Mouse (Mus musculus) forebrain, embryonic 16.5 days (tissue): ENCODE measurements around the gene Armc10. TPM values are rescaled to one million over a fixed set of nuclear protein-coding genes. Genes with fewer than 3 reads are reported as not detected.
"Not testable (repeated sequence)": the region's sequence is repeated elsewhere in the genome, so short reads cannot be mapped to it uniquely, and the experiment has no call there.

Experiments
- ATAC-seq: fragments of 200-750 bp; cut with Nextera tagmentation; 2 replicates; pipeline ENCODE4 v1.8.0; 2017; ENCODE audit warnings: mild to moderate bottlenecking, moderate library complexity
- H3K27ac ChIP-seq: fragments of 300-500 bp; sonication (generic); 2 replicates; pipeline ENCODE4 v1.5.1; 2014; ENCODE audit warnings: low read length, control low read depth
- H3K27me3 ChIP-seq: fragments of 300-500 bp; sonication (generic); replicated peaks from 2 replicates; pipeline ENCODE4 v1.6.1; 2014; ENCODE audit warnings: low read length; ENCODE audit not compliant: control insufficient read depth, insufficient read depth
- H3K36me3 ChIP-seq: fragments of 300-500 bp; sonication (generic); 2 replicates; pipeline ENCODE4 v1.6.1; 2014; ENCODE audit not compliant: control insufficient read depth, insufficient read depth
- H3K4me1 ChIP-seq: fragments of 300-500 bp; sonication (generic); replicated peaks from 2 replicates; pipeline ENCODE4 v1.6.1; 2014; ENCODE audit warnings: low read length; ENCODE audit not compliant: control insufficient read depth, insufficient read depth
- H3K4me2 ChIP-seq: fragments of 300-500 bp; sonication (generic); 2 replicates; pipeline ENCODE4 v1.6.1; 2014; ENCODE audit warnings: mild to moderate bottlenecking, low read length, control low read depth
- H3K4me3 ChIP-seq: fragments of 300-500 bp; sonication (generic); replicated peaks from 2 replicates; pipeline ENCODE4 v1.5.1; 2014; ENCODE audit warnings: mild to moderate bottlenecking, low read length, control low read depth
- H3K9ac ChIP-seq: fragments of 300-500 bp; sonication (generic); replicated peaks from 2 replicates; pipeline ENCODE4 v1.6.1; 2014; ENCODE audit warnings: low read depth, low read length, control low read depth
- H3K9me3 ChIP-seq: fragments of 300-500 bp; sonication (generic); 2 replicates; pipeline ENCODE4 v1.6.1; 2016; ENCODE audit warnings: low read length; ENCODE audit not compliant: control insufficient read depth
- WGBS: fragments of 180-500 bp; shearing (Covaris S2); extraction: QIAGEN DNeasy Blood & Tissue Kit; methylation state at CpG from one replicate; pipeline ENCODE4 v1.1.7; 2014; 5-methylcytosine and 5-hydroxymethylcytosine counted together
- polyA plus RNA-seq: library from polyadenylated mRNA; unstranded; fragments of >200 nt; fragmentation: Nextera tagmentation; extraction: Ambion mirVana; gene quantifications from 2 replicates; pipeline ENCODE4 v1.2.1, GENCODE M21; 2015

The Armc10 gene
- polyA plus RNA-seq, 1 experiment from 2014 or later: 87.6 TPM

GRCm38 (mm10) chr5:21699555-21699954 lies 53.9 kb downstream of the Armc10 start:
- not testable (repeated sequence) for H3K36me3 ChIP-seq, H3K27ac ChIP-seq, H3K9ac ChIP-seq, H3K4me1 ChIP-seq, H3K4me3 ChIP-seq, H3K27me3 ChIP-seq, H3K4me2 ChIP-seq, ATAC-seq, H3K9me3 ChIP-seq
- 80% methylated on average over 3 of the region's 3 CpGs for WGBS

- no peaks in the 10 kb centered on the region for H3K9me3 ChIP-seq
- peak overlapping the region; percentile 68 for H3K4me2 ChIP-seq
- peak overlapping the region; percentile 52; the same call in 1 of the 2 replicates for H3K9ac ChIP-seq
- peaks cover 3% of the 10 kb centered on the region for H3K4me1 ChIP-seq
- H3K36me3 ChIP-seq: no peaks in the 10 kb centered on the region
- ATAC-seq: no peak
- H3K27me3 ChIP-seq: no peaks in the 10 kb centered on the region
- no peak overlapping the region for H3K27ac ChIP-seq
- peak overlapping the region; percentile 66 for H3K4me3 ChIP-seq
- WGBS: 6% methylated on average over 10 of the region's 10 CpGs
These were observed 54.7 kb downstream of the Armc10 start for GRCm38 (mm10) chr5:21700272-21700821.

- Histone ChIP-seq H3K4me3 (peak overlapping the region; percentile 66), H3K9me3 (no peaks in the 10 kb centered on the region), H3K9ac (peak overlapping the region; percentile 52), H3K27ac (peak overlapping the region; percentile 95), H3K27me3 (no peaks in the 10 kb centered on the region), H3K36me3 (no peaks in the 10 kb centered on the region), H3K4me1 (peaks cover 3% of the 10 kb centered on the region), H3K4me2 (peak overlapping the region; percentile 68)
- under 1% methylated on average over 22 of the region's 22 CpGs for WGBS
- peak; percentile 74; the same call in 1 of the 2 replicates for ATAC-seq
These were observed 55.3 kb downstream of the Armc10 start for GRCm38 (mm10) chr5:21700934-21701333.

- peak within 1 kb of the TSS; percentile 95 for H3K27ac ChIP-seq
- no peaks in the 10 kb centered on the region for H3K27me3 ChIP-seq
- peaks cover 3% of the 10 kb centered on the region for H3K4me1 ChIP-seq
- peak within 1 kb of the TSS; percentile 69 for H3K4me2 ChIP-seq
- peak within 1 kb of the TSS; percentile 66 for H3K4me3 ChIP-seq
- H3K36me3 ChIP-seq: no peaks in the 10 kb centered on the region
- WGBS: under 1% methylated on average over 56 of the region's 59 CpGs
- H3K9me3 ChIP-seq: no peaks in the 10 kb centered on the region
- ATAC-seq: peak; percentile 99
- H3K9ac ChIP-seq: peak within 1 kb of the TSS; percentile 81
These were observed 55.9 kb downstream of the Armc10 start, which contains the start of gene Napepld for GRCm38 (mm10) chr5:21701351-21702008. Gene Napepld, minus strand, starts transcription at chr5:21701396.

DNA sequence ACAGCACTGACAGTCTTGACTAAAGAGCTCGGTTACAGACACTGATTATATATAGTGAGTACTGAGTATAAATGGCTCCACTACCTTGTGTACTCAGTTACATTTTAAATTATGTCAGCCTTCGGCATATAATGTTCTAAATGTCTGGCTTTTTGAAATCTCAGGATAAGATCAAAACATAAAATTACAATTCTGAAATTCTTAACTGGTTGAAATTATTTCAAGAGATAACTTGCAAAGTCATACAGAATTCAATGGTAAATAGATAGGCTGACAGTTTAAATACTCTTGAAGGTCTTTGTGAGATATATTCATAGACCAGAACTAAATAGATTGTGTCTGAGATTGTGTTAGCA lies 56.4 kb downstream of the Armc10 start:
- H3K9ac ChIP-seq: peak overlapping the region; percentile 81
- no peak for ATAC-seq
- no peaks in the 10 kb centered on the region for H3K27me3 ChIP-seq
- H3K4me3 ChIP-seq: peak overlapping the region; percentile 66
- no peaks in the 10 kb centered on the region for H3K36me3 ChIP-seq
- no peaks in the 10 kb centered on the region for H3K9me3 ChIP-seq
- 50% methylated on average over 2 of the region's 2 CpGs for WGBS
- H3K4me1 ChIP-seq: peaks cover 3% of the 10 kb centered on the region
- peak overlapping the region; percentile 95 for H3K27ac ChIP-seq
- peak overlapping the region; percentile 69 for H3K4me2 ChIP-seq

DNA sequence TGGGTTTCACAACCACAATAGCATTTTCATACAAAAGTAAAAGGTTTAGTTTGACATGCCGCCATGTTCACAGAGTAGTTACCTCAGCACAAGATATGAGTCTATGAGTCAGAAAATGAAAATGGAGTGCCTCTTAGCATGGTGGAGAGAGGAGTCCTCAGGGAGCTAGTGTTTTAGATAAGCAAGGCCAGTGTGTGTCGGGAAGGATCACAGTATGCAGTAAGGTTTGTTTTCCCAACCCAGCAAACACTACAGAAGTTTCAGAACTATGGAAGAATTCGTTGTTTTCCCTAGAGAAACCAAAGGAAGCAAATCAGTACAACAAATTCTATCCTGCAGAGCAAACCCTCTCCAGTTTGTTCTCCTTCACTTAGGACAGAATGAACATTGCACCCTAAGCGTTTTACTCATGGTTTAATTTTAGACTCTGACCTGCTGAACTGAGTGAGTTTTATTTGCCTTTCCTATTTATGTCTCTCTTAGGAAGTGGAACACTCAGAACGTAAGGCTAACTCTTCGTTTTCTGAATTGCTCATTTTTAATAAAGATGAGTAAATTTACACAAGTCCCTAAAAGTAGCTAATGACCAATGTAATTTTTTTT lies 57.4 kb downstream of the Armc10 start:
- Histone ChIP-seq H3K4me3 (no peak overlapping the region), H3K27ac (no peak overlapping the region), H3K9ac (no peak overlapping the region), H3K4me2 (no peak overlapping the region), H3K36me3 (no peaks in the 10 kb centered on the region), H3K27me3 (no peaks in the 10 kb centered on the region), H3K4me1 (peaks cover 3% of the 10 kb centered on the region), H3K9me3 (no peaks in the 10 kb centered on the region)
- WGBS: 91% methylated on average over 6 of the region's 6 CpGs
- ATAC-seq: no peak

DNA sequence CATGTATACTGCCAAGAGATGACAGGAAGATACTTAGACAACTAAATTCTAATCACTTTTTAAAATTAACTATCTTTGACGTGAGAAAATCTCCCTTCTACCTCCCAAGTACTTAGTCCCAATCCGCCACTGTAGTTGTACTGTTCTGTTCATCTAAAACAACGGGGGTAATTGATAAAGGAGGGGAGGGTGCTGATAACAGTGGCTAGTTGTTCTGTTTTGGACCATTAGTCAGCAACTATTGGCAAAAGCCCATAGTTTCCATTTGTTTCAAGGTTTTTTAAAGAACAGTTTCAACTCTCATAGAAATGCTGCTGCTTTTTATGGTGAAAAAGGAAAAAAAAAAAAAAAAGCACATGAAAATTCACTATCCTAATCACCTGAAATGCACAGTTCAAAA lies 58.1 kb downstream of the Armc10 start:
- Histone ChIP-seq H3K27ac (no peak overlapping the region), H3K9me3 (no peaks in the 10 kb centered on the region)

GRCm38 (mm10) chr5:21706546-21706945 lies 60.9 kb downstream of the Armc10 start:
- no peaks in the 10 kb centered on the region for H3K36me3 ChIP-seq

More for the DNA sequence above, 58.1 kb downstream of the Armc10 start:
- H3K9ac ChIP-seq: no peak overlapping the region
- H3K36me3 ChIP-seq: no peaks in the 10 kb centered on the region
- no peak overlapping the region for H3K4me3 ChIP-seq
- 81% methylated on average over 3 of the region's 3 CpGs for WGBS
- H3K27me3 ChIP-seq: no peaks in the 10 kb centered on the region
- ATAC-seq: no peak
- H3K4me2 ChIP-seq: no peak overlapping the region
- H3K4me1 ChIP-seq: peaks cover 3% of the 10 kb centered on the region

DNA sequence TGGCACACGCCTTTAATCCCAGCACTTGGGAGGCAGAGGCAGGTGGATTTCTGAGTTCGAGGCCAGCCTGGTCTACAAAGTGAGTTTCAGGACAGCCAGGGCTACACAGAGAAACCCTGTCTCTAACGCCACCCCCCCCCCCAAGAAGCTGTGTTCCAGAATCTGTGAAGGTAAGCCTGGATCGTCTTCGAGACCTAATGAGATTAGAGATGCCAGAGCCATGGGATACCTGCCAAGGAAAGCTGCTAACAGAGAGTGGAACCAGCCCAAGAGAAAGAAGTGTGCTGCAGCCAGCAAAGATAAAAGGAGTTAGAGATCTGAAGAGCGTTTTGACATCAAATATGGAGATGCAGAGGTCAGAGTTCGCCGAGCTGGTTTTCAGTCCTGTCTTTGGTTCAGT lies 62.4 kb downstream of the Armc10 start:
- H3K9me3 ChIP-seq, H3K27me3 ChIP-seq, H3K9ac ChIP-seq, H3K4me2 ChIP-seq, H3K4me1 ChIP-seq, H3K36me3 ChIP-seq, ATAC-seq, H3K4me3 ChIP-seq, H3K27ac ChIP-seq: not testable (repeated sequence)
- 67% methylated on average over 8 of the region's 8 CpGs for WGBS

More at GRCm38 (mm10) chr5:21706546-21706945, 60.9 kb downstream of the Armc10 start:
- Histone ChIP-seq H3K4me3 (no peak overlapping the region), H3K9ac (no peak overlapping the region), H3K4me2 (no peak overlapping the region), H3K4me1 (no peaks in the 10 kb centered on the region), H3K27ac (no peak overlapping the region), H3K27me3 (no peaks in the 10 kb centered on the region), H3K9me3 (no peaks in the 10 kb centered on the region)
- no peak for ATAC-seq
- 85% methylated on average over 4 of the region's 4 CpGs for WGBS
